Mouse (Mus musculus) bone marrow macrophage, adult 2 months (primary cell): Measurements from ENCODE around the gene Tesk2.

Experiments used
- CTCF ChIP-seq: IDR thresholded peaks from 2 replicates; pipeline ENCODE4 v1.5.1; 2012; ENCODE audit warnings: low read depth, mild to moderate bottlenecking, low read length, moderate library complexity
- POLR2A ChIP-seq: IDR thresholded peaks from 2 replicates; pipeline ENCODE4 v1.6.1; 2012; ENCODE audit warnings: mild to moderate bottlenecking, low read depth, low read length, borderline replicate concordance

DNA sequence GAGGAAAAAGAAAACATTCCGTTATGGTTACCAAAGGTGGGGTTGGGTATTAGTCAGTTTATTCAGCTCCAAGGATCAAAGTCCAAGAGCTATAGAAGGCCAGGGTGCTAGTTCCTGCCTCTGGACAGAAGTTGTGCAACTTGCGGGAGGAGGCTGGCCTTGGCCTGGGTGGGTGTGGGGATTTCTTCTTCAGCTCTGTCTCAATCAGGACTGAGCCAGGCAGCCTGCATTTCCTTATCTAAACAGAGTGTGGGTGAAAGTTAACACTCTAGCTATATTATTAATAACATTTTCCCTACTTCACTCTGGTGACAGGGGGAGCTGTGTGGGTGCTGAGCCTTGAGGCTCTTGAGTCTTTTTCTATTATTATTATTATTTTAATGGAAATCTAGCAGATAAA is 48.0 kb upstream of the Tesk2 start:
- no peak for TF ChIP-seq CTCF
- no peak for TF ChIP-seq POLR2A
